Mouse (Mus musculus): ENCODE data around the gene Atp5h.

DNA sequence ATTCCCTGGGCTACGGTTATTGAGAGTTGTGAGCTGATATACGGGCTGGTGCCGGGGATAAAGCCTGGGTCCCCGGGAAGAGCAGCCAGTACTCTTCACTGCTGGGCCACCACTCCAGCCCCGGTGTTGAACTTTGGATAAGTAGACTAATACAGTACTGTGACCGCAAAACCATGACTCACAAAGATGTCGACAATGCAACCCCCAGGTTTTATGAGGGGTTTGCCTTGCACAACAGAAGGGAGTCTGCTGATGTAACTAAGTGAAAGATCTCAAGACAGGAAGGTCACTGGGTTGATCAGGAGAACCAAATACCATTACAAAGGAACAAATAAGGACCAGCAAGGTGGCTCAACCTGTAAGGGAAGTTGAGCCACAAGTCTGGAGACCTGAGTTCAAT is 43.0 kb downstream of the Atp5h start:
- TF ChIP-seq ZNF384 (IDR thresholded peaks at IDR 0.05; ENCODE audit: low read depth, low read length) (no peak), MAFK (IDR thresholded peaks at IDR 0.05; ENCODE audit: insufficient read depth, low read depth, low read length) (no peak)

All from ES-E14 (cell line).